Mouse (Mus musculus): ENCODE measurements at regions not wholly inside any gene's neighbourhood (a gene's known extent, or its start where the extent isn't known, plus 50 kb on each side); places are given as distances from the start of the nearest gene placed in this dataset.
A peak's percentile ranks its signal among the peaks of the same experiment; 100 is the strongest.

DNA sequence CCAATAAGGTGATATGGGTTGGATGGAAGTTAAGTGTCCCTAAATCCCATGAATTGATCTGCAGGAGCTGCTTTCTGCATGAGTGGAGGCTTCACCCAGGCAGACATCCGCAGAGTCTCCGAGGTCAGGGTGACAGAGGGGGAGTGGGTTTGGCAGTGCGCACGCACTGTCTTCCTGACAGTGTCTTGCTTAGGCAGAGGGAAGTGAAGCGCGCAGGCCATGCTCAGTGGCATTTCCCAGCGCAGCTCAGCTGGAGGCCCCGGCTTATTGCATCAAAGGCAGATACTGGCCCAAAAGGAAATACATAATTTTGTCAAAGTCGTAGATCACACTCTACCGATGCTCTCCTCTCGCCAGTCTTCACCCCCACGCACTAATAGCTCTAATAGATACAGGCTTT, 252.7 kb upstream of the Dnajc24 start:
- no peak for DNase-seq (ENCODE audit: low read depth, low spot score)

DNA sequence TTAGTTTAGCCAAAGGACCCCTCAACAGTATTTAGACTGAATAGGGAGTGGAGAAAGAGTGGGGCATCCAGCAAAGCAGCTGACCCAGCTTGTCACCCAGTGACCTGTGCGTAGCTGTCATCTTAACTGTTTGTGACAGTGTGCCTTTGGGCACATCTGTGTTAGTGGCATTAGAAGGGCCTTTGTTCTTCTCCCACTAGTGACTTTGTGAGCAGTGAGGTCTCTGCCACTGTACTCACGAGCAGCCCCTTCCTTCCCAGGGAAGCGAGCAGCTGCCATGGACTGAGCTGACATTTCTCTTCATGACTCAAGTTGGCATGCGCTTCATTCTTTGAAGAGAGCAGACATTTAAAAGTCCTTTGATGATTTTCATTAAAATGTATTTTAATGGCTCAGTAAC, 231.0 kb upstream of the Dnajc24 start:
- no peak for DNase-seq (ENCODE audit: low read depth, low spot score)

DNA sequence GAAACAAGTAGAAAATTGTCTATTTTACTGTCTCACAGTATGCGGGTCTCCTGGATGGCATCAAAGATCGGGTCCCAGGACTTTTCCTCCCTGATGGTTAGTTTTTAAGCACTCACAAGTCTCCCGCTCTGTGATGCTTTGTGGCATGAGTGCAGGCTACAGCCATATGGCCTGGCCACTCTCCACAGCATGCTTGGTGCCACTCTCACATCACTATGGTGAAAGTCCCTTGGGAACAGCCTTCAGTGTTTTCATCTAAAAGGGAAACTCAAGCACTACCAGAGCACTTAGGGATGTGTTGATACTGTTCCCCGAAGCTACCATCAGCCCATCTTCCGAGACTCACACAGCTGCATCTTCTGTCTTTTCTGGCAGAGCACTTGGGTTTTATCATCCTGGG, 227.8 kb upstream of the Dnajc24 start:
- DNase-seq (ENCODE audit: low read depth, low spot score): no peak

DNA sequence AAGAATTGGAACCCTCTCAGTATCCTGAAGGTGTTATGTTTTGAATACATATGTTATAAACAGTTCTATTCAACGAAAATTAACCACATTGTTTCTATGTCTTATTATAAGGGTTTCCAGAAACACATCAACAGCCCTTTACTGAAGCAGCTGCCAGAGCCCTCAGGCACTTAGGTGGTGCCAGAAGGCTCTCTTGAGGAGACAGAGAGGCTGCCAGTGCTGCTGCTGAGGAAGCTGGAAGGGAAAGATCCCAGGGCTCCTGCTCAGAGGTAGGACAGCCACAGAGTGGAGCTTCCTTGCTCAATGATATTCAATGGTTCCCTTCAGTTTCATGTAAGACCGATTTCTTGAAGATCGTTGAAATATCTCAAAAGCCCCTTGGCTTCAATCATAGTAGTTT, 226.7 kb upstream of the Dnajc24 start:
- DNase-seq (ENCODE audit: low read depth, low spot score): no peak

DNA sequence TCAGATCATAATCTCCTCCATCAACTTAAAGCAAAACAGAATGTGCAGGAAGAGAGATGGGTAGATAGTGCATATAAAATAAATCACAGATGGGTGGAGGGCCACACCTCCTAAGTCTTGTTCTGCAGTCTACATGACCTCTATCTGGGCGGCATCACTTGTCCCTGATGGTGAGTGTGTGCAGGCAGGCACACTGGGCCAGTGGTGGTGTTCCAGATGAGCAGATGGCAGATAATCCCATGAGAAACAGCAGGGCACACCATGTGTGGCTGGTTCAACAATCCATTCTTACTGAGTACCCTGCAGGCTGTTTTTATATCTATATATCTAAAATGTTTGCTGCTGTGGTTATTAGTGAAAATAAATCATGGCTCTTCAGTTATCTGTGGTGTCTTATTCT, 224.9 kb upstream of the Dnajc24 start:
- DNase-seq (ENCODE audit: low read depth, low spot score): no peak

DNA sequence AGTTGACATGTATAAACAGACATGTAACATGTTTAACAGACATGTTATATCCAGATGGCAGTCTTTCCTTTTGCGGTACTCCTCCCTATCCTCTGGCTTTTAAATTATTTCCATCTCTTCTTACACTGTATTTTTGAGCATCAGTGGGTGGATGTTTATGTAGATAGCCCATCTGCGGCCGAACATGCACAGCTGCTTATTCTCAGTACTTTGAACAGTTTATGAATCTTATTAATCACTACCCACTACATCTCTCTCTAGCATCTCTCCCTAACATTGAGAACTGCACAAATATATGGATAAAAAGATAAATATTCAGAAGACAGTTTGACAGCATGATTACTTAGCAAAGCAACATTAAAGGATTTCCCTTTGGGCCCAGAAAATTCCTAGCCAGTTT, 212.8 kb upstream of the Dnajc24 start:
- DNase-seq (ENCODE audit: low read depth, low spot score): no peak

DNA sequence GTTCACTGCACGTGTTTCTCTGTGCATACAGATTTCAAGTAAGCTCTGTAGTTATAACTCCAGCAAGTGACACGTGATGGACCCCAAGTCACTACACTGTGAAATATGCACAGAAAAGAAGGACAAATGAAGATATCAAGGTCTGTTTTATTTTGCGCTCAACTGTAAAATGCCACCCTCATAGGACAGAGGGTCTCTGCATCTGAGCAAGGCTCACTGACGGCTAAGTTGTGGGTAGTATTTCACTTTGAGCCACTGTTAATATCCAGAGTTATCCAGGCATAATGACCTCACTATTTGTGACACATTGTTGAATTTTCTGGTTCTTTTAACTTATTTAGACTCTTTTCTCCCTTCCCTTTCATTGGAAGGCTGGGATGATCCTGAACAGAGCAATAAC, 210.4 kb upstream of the Dnajc24 start:
- no peak for DNase-seq (ENCODE audit: low read depth, low spot score)

DNA sequence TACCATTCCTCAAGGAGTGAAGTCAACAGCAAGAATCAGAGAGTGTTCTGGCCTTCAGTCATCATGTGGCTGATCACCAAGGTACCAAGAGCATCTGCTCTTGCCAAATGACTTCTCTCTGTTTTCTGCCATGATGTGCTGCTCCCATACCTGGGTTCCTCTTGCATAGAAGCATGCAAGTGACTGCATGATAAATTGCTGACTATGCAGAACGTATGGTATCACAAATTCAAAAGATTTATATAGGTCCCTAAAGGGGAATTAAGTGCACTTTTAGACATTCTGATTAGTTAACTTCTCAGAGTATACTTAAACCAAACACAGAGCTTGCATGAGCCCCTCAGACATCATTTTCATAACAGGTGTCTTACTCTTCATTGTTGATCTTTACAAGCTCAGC, 207.4 kb upstream of the Dnajc24 start:
- DNase-seq (ENCODE audit: low read depth, low spot score): no peak

DNA sequence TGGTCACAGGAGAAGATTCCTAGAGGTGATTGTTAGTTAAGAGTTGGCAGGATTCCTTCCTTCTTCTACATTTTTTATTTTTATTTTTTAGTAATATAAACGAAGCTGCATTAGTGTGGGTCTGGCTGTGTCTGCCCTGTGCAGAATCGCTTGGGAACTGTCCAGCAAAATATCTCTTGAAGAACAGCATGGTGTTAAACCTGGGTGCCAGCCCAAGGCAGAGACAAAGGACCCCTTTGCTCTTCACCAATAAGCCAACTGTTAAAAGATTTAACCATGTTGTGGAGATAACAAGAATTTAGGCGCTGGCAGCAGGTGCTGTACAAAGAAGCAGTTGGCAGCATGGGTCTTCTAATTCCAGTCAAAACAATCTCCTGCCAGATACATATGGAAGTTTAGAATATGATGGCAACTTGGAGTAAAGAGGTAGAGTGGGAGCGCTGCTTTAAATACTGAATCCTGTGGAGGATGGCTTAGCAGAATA, 205.5 kb upstream of the Dnajc24 start:
- no peak for DNase-seq (ENCODE audit: low read depth, low spot score)

DNA sequence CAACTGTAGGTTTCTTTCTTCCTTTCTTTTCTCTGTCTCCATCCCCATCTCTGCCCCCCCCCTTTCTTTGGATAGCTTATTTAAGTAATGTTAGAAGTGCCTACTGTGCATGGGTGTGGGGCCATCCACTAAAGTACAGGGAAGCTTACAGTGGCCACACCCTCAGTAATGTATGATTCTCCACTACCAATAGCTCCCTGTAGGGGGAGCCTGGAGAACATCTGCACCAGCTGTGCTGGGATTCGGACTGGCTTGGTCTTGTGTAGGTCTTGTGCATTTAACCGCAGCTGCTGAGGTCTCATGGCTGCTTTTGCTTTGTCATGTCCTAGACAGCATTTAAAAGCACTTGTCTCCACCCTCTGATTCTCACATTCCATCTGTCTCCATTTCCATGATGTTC, 196.8 kb upstream of the Dnajc24 start:
- DNase-seq (ENCODE audit: low read depth, low spot score): peak; percentile 19

DNA sequence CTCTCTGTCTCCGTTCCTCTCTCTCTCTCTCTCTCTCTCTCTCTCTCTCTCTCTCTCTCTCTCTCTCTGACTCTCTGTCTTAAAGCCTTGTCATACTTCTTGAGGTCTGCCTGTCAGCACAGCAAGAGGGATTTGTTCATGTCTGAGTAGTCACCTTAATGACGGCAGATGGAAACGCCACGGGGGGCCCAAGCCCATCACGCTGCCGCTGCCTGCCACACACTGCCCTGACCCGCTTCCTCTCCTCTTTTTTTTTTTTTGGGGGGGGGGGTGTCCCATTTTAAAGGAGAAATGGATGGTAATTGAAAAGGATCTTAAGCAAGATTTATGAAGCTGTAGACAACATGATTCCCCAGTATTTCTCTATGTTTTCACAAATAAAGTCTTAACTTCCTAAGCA, 191.8 kb upstream of the Dnajc24 start:
- DNase-seq (ENCODE audit: low read depth, low spot score): no peak

DNA sequence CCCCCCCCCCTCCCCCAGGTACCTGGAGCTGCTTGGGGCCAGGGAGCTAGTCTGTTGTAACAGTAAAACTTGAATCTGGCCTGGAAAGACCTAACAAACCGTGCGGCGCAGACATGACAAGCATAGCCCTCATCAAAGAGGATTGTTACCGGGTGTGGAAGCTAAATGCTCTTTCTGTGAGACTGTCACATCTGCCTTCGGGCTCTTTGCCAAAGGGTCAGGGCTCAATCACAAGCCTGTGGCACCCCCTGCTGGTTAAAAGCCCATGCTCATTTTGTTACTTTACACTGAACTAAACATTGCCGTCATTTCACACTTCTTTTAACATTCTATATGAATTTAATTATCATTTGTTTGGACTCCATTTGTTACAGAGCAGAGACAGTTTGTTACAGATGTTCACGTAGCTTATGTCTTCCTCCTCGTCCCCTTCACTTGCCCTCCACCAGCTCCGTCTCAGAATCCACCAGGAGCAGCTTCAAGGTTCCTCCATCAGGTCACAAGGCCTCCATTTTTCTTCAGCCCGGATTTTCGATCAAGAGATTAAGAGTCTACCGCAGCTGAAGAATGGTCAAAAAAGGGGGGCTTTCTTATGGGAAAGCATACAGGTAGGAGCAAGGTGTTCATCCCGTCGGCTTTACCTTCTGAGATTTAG, 191.1 kb upstream of the Dnajc24 start:
- peak; percentile 67 for DNase-seq (ENCODE audit: low read depth, low spot score)

DNA sequence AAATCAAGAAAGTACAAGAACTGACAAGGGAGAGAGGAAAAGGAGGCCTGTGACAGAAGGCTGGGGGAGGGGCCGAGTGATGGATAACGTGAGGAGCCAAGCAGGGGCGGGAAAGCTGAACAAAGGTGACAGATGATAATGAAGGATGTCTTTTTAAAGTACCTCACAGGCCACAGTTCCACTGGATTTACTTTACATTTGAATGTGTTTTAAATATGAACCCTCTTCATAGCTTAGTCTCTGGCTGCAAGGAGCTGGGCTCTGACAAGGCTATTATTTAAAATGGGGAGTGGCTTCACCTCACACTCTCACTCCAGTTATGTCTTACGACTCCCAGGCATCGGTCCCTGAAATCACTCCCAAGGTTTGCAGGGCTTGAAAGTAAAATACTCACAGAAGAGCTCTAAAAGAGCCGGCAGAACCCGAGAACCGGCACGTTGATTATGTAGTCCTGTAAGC, 190.6 kb upstream of the Dnajc24 start:
- no peak for DNase-seq (ENCODE audit: low read depth, low spot score)

DNA sequence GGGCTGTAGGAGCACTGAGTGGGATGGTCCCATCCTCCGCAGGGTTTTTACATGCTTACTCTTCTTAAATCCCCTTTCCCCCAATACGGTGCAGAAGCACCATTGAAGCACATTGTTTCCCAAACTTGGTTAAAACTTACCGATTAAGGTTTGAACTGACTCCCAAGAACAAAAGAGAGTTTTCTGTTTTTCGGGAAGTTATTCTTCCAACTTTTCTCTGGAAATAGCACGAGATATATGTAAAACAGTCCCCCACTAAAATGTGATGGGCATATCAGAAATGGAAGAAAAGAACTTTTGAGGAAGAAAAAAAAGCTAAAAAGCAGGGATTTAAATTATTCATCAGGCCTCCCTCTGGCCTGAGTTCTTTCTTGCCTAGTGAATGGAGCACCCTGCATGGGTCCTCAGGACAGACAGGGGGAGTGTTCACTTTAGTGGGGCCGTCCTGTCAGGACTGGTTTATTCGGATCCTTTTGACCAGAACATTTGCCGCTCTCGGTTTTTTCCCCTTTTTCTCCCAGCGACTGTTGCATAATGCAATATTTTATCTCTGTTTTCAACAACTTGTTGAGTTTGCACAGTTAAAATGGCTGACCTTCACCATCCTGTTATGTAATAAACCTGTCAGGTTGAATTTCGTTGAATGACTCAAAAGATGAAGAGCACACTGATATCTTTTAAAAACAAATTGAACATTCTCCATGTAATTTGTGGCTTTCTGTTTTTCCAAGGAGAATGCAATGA, 187.4 kb upstream of the Dnajc24 start:
- DNase-seq (ENCODE audit: low read depth, low spot score): no peak

DNA sequence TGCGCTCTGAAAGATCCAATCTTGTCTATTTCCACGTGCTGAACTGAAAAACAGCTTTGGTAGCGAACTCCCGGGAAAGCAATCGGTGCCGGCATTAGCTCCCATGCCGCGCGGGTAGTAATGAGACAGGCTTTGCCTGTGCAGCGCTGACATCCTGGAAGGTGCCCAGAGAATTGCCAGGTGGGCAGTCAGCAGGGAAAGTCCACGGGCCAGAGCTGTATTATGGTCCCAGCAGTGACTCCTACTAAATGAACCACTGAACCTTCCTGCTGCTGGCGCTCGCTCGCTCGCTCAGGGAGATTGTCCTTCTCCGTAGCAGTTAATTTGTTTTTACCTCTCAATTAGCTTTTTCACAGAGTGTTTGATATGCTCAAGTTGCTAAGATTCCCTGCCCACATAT, 180.3 kb upstream of the Dnajc24 start:
- DNase-seq (ENCODE audit: low read depth, low spot score): no peak

DNA sequence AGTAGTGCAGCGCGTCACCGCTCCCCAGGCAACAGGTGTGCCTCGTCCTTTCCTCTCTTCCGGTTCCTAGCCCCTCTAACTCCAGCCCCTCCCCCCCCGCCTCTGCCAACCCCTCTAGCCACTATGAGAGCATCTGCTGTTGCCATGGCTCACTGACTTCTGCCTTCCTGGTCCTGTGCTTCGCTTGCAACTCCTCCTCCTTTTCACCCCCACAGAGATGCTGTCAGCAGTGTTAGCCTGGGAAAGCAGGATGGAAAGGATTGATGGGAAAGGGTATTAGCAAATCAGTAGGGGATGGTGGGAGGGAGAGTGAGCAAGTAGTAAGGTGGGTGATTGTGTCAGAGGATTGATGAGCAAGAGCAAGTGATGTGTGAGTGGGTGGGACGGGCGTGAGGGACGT, 178.7 kb upstream of the Dnajc24 start:
- DNase-seq (ENCODE audit: low read depth, low spot score): no peak

DNA sequence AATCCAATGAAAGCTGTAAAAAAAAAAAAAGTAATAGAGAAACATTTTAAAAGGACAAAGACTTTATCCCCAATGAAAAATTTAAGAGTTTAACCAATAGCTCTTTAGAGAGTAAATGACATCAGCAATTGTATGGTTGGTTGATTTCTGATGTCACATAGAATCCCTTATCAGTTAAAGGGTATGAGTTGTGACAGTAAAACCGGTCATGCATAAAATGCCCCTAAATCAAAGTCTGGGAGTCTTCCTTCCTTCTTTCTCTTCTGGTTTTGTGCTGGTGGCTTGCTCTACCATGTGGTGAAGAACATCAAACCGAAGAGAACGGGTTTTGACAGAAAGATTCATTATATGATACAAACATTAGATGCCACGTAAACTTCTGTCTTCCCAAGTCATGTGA, 159.3 kb upstream of the Dnajc24 start:
- DNase-seq (ENCODE audit: low read depth, low spot score): no peak

DNA sequence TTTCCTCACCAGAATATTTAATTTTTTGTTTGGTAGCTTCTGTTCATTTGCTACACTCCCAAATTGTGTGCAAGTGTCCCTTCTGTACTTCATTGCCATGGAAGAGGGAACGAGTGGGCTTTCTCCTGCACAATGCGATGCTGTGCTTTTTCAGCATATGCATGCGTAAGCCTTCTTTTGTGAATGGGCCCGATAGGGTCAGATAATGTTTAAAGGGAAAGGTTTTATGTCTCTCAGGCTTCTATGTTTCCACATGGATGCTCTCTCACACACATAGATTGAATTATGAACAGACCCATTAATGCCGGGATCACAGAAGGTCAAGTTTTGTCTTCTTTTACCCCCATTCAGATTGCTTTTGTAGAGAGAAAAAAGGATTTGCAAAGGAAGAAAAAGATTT, 158.5 kb upstream of the Dnajc24 start:
- no peak for DNase-seq (ENCODE audit: low read depth, low spot score)

DNA sequence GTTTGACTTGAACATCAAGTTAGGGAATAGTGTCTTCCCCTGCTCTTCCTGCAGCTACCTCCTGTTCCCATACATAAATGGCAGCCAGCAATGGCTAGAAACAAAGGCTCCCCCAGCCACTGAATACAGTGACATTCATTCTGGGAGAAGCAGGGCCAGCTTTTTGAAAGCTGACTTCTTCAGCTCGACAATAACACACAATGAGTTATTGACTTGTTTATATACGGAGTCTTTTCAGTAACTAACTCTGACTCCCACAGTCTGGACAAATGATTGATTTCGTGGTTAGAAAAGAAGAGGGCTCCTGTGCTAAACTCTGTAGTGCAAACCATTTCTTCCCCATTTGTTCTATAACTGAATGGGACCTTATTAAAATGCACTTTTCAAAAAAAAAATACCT, 146.4 kb upstream of the Dnajc24 start:
- no peak for DNase-seq (ENCODE audit: low read depth, low spot score)

DNA sequence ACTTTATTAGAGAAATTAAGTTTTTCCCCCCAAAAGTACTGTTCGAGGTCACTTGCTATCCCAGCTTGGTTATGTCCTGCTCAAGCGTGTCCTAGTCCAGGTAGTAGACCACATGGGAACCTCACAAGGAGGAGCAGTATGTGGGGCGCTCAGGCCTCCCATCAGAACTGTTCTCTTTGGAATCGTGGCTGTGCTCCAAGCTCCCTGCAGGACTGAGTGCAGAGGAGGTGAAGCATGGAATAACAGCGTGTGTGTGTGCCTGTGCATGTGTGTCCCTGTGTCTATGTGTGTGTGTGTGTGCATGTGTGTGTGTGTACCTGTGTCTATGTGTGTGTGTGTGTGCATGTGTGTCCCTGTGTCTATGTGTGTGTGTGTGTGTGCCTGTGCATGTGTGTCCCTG, 137.6 kb upstream of the Dnajc24 start:
- DNase-seq (ENCODE audit: low read depth, low spot score): no peak

DNA sequence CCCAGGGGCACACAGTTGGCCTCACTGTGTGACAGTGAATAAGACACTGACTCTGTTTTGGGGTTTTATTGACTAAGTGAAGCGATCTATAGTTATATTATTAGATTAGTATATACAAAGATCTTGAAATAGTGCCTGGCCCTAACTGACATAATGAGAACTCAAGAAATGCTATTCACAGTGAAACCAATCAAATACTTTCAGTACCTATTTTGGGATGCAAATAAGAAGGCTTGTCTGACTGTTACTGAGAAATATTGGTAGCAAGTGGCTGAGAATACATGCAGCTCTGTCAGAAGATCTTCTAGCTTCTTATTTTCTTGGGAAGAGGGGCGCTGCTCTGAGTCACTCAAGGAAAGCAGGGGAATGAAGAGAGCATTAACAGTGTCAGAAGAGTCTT, 97.7 kb upstream of the Dnajc24 start:
- DNase-seq (ENCODE audit: low read depth, low spot score): no peak

DNA sequence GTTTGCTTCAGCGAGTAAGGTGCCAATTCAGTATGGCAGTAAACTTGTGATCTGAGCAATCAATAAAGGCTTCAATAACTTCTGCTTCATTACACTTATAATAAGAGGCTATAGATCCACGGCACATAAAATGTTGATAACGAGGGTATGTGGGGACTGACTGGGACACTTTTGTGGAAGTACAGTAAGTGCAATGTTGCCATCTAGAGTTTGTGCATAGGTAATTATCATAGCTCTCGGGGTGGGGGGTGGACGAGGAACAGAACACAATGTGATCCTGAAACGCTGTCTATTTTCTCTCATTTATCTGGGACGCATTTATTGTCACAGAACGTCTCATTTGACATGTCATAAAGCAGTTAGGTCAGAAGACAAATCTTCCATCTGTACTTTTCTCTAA, 82.8 kb upstream of the Dnajc24 start:
- no peak for DNase-seq (ENCODE audit: low read depth, low spot score)
